Mouse (Mus musculus): ENCODE data around the gene Prss41.

DNA sequence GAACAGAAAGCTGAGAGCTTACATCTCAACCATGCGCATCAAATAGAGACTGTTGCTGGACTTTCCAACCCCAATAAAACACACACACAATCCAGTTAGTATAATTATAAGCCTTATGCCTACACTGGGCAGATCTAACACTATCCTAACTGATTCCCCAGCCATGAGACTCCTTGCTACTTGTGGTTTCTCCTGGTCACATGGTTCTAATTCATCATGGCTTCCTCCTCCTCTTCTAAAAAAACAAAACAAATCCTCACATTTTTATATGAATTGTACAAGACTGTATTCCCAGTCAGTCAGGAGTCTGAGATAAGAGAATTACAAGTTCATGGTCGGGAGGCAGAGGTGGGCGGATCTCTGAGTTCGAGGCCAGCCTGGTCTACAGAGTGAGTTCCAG lies 55.0 kb downstream of the Prss41 start:
- TF ChIP-seq CTCF (IDR thresholded peaks at IDR 0.05; ENCODE audit: low read depth) (no peak), EP300 (IDR thresholded peaks at IDR 0.05; ENCODE audit: low read depth) (no peak)
